Mouse (Mus musculus): ENCODE measurements around the gene Peg10.
A peak's percentile ranks its signal among the peaks of the same experiment; 100 is the strongest.

Peg10 gene

GRCm38 (mm10) chr6:4746696-4747439 lies at the start of gene Peg10, which contains the start of gene Sgce:
TSS of gene Peg10 (plus strand) at chr6:4747306.
TSS of gene Sgce (minus strand) at chr6:4747207.
- DNase-seq = peak; percentile 85

- DNase-seq = no peak
These were observed 45.5 kb upstream of the Peg10 start for GRCm38 (mm10) chr6:4701641-4702040.

GRCm38 (mm10) chr6:4703908-4704307 lies 43.2 kb upstream of the Peg10 start:
- no peak for DNase-seq

GRCm38 (mm10) chr6:4706415-4706814 lies 40.7 kb upstream of the Peg10 start:
- DNase-seq = no peak

GRCm38 (mm10) chr6:4708971-4709370 lies 38.1 kb upstream of the Peg10 start:
- DNase-seq = no peak

- DNase-seq = no peak
These were observed 30.9 kb upstream of the Peg10 start for GRCm38 (mm10) chr6:4716171-4716570.

GRCm38 (mm10) chr6:4717344-4717743 lies 29.8 kb upstream of the Peg10 start:
- DNase-seq = no peak

GRCm38 (mm10) chr6:4722142-4722541 lies 25.0 kb upstream of the Peg10 start:
- DNase-seq = no peak

GRCm38 (mm10) chr6:4722739-4723138 lies 24.4 kb upstream of the Peg10 start:
- DNase-seq = no peak

GRCm38 (mm10) chr6:4723998-4724757 lies 22.9 kb upstream of the Peg10 start:
- DNase-seq = no peak

- no peak for DNase-seq
These were observed 18.8 kb upstream of the Peg10 start for GRCm38 (mm10) chr6:4728305-4728704.

GRCm38 (mm10) chr6:4731675-4732074 lies 15.4 kb upstream of the Peg10 start:
- no peak for DNase-seq

GRCm38 (mm10) chr6:4733208-4733607 lies 13.9 kb upstream of the Peg10 start:
- no peak for DNase-seq

GRCm38 (mm10) chr6:4736372-4736771 lies 10.7 kb upstream of the Peg10 start:
- DNase-seq = no peak

- no peak for DNase-seq
These were observed 9.0 kb upstream of the Peg10 start for GRCm38 (mm10) chr6:4738034-4738629.

- DNase-seq = no peak
These were observed 8.4 kb upstream of the Peg10 start for GRCm38 (mm10) chr6:4738717-4739116.

- no peak for DNase-seq
These were observed 7.4 kb upstream of the Peg10 start for GRCm38 (mm10) chr6:4739522-4740355.

GRCm38 (mm10) chr6:4740511-4740910 lies 6.6 kb upstream of the Peg10 start:
- DNase-seq = peak; percentile 61

- DNase-seq = no peak
These were observed 940 bp upstream of the Peg10 start for GRCm38 (mm10) chr6:4746036-4746695.

- peak; percentile 22 for DNase-seq
These were observed 785 bp downstream of the Peg10 start for GRCm38 (mm10) chr6:4747677-4748505.

- no peak for DNase-seq
These were observed 1.4 kb downstream of the Peg10 start for GRCm38 (mm10) chr6:4748506-4748961.

Data from lung, postnatal 10 days (tissue).